Mouse (Mus musculus): ENCODE data around the gene Map2k1. TPM values are rescaled to one million over a fixed set of nuclear protein-coding genes. Genes with fewer than 3 reads are reported as not detected.

Map2k1 gene
- 32.2 TPM for polyA plus RNA-seq (2014; fragmentation: Illumina TruSeq; extraction: RNeasy Lipid Tissue Mini Kit (QIAGEN cat#74804); ENCODE audit: low read depth, low replicate concordance)

DNA sequence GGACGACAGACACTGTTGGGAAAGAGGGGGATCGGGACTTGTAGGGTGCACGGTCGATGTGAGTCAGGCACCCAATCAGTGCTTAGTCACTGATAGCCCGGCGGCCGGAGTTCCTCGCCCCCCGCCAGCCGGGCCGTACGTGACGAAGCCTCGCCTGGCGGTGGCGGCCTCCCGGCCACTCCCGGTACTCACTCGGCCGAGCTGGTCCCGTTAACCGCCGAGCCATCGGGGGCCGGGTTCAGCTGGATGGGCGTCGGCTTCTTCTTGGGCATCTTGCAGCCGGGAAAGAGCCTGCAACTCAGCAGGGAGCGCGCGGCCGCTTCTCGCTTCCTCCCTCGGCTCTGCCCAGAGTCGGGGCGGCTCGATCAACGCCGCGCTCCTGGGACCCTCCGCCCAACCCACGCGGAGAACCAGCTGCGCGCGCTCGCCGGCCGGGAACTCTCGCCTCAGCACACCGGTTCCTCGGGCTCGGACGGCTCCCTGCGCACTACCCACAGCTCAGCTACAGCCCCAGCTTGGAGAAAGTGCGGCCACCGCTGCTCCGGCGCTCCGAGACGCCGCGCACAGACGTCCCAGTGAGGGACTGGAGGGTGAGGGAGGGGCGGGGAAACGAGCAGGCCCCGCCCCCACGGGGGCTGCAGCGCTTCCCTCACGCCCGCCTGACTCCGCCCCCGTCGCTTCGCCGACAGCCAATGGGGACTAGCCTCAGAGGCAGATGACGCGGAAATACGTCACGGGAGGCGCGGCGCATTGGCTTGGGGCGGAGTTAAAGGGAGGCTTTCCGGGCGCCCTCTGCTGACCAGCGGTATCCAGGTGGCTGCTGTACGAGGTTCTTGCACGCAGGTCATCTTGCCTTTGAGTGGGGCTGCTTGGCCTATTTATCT is at the start of gene Map2k1:
Map2k1 (minus strand) TSS at position 611 of the 884 bp plus-strand sequence.

DNA sequence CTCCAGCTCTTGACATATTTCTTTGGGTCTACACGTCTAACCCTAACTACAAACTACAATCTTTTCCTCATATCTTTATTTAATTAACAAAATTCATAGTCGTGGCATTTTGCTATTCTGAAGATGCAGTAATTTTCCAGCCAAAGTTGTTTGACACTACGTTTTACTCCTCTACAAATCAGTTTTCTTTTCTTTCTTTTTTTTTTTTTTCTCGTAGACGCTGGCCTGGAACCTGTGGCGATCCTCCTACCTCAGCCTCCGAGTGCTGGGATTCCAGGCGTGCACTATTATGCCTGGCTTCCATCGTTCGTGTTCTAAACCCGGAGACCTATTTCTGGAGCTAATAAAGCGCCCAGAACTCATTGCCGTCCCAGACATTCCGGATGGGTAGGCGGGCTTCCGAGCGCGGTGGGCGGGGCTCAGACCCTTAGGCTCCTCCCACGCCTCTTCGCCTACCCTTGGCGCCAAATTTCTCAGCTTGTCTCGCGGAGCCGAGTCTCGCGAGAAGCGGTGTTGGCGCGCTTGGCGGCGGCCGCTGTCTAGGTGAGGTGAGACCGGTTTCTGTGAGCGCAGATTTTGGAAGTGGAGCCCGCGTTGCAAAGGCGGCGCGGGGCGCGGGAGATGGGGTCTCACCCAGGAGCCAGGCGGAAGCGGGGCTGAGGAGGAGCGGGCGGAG is 27.8 kb upstream of the Map2k1 start, which contains the start of gene Tipin:
Tipin (plus strand) TSS at position 477 of the 676 bp plus-strand sequence.

DNA sequence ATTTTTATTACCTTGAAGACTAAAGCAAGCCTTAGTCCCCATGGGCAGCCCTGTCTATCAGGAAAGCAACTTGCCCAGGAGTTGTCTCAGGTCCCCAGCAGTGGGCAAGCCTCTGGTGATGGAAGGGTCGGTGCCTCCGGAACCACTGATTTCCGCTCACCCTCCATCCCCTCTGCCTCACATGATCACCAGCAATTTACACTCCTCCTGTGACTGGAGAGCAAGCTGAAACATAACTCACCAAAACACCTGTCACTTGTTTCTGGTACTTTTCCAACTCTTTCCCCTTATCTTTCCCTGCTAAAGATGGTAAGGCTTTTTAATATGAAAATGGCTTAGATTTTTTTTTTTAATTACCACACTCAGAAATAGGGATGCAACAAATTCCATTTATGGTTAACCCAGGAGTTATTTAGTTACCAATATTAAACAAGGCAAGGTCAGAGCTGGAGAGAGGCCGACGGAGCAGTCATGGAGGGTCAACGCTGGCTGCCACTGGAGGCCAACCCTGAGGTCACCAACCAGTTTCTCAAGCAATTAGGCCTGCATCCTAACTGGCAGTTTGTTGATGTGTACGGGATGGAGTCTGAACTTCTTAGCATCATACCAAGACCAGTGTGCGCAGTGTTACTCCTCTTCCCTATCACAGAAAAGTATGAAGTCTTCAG is 18.5 kb downstream of the Map2k1 start, which contains the start of gene Uchl4:
Uchl4 (plus strand) TSS at position 434 of the 668 bp plus-strand sequence.

DNA sequence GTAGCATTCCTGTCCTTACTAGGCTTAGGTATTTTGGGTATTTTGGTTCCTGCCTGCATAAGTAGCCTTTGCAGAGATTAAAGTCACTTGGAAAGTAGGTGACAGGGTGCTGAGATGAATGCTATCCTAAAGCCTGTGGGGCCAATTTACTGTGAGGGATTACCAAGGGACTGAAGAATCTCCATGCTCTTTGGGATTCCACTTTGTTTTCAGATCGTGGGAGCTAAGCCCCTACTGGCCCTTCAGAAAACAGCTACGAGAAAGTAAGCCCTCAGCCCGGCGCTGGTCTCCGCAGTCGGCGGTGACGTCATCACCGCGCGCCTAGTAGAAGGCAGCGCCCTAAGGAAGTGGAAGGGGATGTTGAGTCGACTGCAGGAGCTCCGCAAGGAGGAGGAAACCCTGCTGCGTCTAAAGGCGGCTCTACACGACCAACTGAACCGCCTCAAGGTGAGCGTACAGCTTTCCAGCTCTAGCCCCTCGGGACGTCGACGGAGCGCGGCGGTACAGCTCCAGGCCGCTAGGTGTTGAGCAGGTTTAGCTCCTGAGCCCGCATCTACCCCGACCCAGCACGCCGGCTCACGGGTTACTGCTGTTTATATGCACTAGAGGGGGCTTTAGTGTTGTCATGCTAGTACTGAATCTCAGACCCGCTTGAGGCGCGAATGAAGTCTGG is 74.3 kb downstream of the Map2k1 start, which contains the start of gene Snapc5:
Snapc5 (plus strand) TSS at position 301 of the 673 bp plus-strand sequence.

DNA sequence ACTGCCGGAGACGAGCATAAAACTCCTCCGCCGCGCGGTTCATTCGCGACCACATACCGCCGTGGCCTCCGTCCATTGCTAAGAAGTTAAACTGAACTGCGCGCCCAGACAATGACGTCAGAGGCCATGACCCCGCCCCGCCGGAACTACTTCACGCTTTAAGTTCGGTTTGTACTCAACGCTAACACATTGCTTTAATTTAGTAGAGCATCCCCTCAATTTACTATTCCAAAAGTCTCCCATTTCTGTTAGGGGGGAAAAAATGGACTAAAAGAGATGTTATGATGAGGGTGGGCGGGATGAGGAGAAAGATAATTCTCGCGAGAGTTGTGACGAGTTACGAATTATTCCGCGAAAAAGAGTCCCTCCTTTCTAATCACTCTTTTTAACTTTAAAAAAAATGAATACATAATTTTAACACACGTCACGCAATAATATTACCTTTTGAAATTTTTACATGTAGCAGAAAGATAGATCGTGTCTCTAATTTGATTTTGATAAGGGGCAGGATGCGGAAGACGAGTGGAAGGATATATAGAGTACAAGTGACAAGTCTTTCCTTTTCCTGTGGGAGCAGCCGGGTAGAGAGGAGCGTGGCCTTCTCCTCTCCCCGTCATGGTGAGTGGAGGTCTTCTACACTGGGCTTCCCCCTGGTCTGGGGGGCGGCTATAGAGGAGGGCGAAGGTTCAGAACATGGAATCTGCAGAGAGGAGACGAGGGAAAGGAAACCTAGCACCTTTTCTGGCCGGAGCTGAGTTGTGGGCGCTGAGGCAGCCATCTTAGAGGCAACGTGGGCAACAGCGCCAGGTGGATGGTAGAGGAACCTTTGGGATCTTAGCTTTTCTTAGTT is 80.4 kb downstream of the Map2k1 start, which contains the start of the genes Zwilch and Rpl4:
Zwilch (minus strand) TSS at position 289 of the 850 bp plus-strand sequence.
Rpl4 (plus strand) TSS at position 560 of the 850 bp plus-strand sequence.

Other genes with a start within 250 kb of the Map2k1 start
- 1.5 TPM for gene Smad6, start 231.6 kb downstream of the Map2k1 start, polyA plus RNA-seq (2014; fragmentation: Illumina TruSeq; extraction: RNeasy Lipid Tissue Mini Kit (QIAGEN cat#74804); ENCODE audit: low read depth, low replicate concordance)
- not detected for gene Lctl, start 136.5 kb downstream of the Map2k1 start, polyA plus RNA-seq (2014; fragmentation: Illumina TruSeq; extraction: RNeasy Lipid Tissue Mini Kit (QIAGEN cat#74804); ENCODE audit: low read depth, low replicate concordance)
- 1.4 TPM for gene Zwilch, start 80.5 kb downstream of the Map2k1 start, polyA plus RNA-seq (2014; fragmentation: Illumina TruSeq; extraction: RNeasy Lipid Tissue Mini Kit (QIAGEN cat#74804); ENCODE audit: low read depth, low replicate concordance)
- gene Rpl4, start 80.3 kb downstream of the Map2k1 start, polyA plus RNA-seq (2014; fragmentation: Illumina TruSeq; extraction: RNeasy Lipid Tissue Mini Kit (QIAGEN cat#74804); ENCODE audit: low read depth, low replicate concordance), result 302 TPM
- 32.5 TPM for gene Snapc5, start 74.4 kb downstream of the Map2k1 start, polyA plus RNA-seq (2014; fragmentation: Illumina TruSeq; extraction: RNeasy Lipid Tissue Mini Kit (QIAGEN cat#74804); ENCODE audit: low read depth, low replicate concordance)
- gene Uchl4, start 18.4 kb downstream of the Map2k1 start, polyA plus RNA-seq (2014; fragmentation: Illumina TruSeq; extraction: RNeasy Lipid Tissue Mini Kit (QIAGEN cat#74804); ENCODE audit: low read depth, low replicate concordance), result not detected
- gene Tipin, start 27.9 kb upstream of the Map2k1 start, polyA plus RNA-seq (2014; fragmentation: Illumina TruSeq; extraction: RNeasy Lipid Tissue Mini Kit (QIAGEN cat#74804); ENCODE audit: low read depth, low replicate concordance), result 14.3 TPM
- 10.1 TPM for gene Dis3l, start 87.7 kb upstream of the Map2k1 start, polyA plus RNA-seq (2014; fragmentation: Illumina TruSeq; extraction: RNeasy Lipid Tissue Mini Kit (QIAGEN cat#74804); ENCODE audit: low read depth, low replicate concordance)
- gene Megf11, start 132.0 kb upstream of the Map2k1 start, polyA plus RNA-seq (2014; fragmentation: Illumina TruSeq; extraction: RNeasy Lipid Tissue Mini Kit (QIAGEN cat#74804); ENCODE audit: low read depth, low replicate concordance), result not detected

Measured in liver, adult 10 weeks (tissue).